Mouse (Mus musculus): Measurements from ENCODE around the gene Vmn1r16.
"Not testable (repeated sequence)": the region's sequence is repeated elsewhere in the genome, so short reads cannot be mapped to it uniquely, and the experiment has no call there.

Vmn1r16 gene

DNA sequence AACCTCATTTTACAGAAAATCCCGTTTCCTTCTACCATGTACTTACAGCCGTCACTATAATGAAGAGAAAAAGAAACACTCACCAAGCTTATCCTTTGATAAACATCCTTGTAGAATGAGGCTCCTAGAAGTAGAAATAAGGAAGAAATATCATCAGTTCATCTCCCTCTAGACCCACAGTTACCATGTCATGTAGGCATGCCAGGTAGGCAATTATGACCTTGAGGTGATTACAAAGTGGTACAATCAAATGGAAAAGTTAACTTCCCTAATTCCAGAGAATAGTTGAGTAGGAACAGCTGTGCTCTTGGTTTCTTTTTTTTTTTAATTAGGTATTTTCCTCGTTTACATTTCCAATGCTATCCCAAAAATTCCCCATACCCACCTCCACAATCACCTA is at the start of gene Vmn1r16:
Vmn1r16 (minus strand) TSS at position 101 of the 400 bp plus-strand sequence.
- no peak for DNase-seq

DNA sequence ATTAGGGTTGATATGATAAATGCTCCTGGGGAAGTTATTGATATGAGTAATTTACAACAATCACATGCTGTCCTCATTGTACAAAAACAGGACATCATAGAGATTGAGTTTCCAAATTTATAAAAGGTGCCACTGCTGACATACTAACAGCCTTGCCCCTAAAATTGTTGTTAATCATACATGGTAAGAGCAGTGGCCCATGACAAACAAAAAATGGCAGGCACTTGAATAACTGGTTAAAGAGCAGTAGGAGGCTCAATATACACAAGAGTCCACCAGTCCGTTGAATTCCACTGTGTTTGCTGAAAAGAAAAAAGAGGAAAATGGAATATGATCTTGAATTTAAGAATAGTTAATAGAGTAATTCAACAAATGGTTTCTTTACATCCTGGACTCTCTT is 38.2 kb upstream of the Vmn1r16 start:
- no peak for DNase-seq

DNA sequence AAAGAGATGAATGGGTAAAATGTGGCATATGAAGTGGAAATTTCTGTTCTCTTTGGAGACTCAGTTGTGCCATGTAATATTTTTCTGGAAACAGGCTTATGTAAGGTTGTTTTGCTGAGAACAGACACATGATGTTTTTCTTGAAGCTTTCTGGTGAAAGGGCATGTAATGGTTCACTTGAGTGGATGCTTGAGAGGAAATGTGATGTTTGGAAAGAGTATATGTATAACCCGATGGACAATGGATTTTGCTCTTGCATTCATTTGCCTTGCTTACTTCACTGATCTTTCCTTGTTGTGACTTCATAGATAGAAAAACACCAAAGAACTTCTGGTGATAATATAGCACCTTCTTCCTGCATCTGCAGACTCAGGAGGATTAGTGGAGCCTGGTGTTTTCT is 36.6 kb upstream of the Vmn1r16 start:
- DNase-seq: not testable (repeated sequence)

DNA sequence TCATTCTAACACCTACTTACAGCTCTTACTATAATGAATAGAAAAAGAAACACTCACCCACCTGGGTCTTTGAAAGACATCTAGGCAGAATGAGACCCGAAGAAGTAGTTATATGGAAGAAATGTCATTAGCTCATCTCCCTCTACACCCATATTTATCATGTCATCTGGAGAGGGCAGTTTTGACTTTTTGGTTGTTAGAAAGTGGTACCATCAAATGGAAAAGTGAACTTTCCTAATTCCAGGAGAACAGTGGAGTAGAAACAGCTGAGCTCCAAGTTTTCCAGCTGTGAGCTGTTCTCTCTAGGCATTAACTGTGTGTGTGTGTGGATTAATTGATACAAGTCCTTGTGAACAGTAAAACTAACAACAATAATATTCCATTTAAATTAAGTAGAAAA is 34.3 kb upstream of the Vmn1r16 start, which contains the start of gene Vmn1r17:
Vmn1r17 (minus strand) TSS at position 101 of the 400 bp plus-strand sequence.
- DNase-seq: no peak

DNA sequence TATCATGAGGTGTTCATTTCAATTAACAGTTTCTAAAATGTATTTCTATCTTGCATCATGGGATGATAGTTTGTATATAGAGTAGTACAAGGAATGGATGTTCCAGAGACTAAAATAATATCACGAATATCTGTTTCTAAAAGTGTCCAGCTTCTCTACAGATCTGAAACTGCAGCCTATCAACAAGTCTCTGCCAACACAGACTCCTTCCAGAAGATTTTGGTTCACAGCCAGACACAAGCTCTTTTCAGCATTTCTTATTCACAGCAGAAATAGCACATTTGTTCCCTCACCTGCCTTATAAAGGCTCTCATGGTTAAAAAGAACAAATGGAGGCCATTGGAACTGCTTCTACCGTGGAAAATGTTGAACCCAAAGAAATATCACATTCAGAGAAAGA is 27.6 kb upstream of the Vmn1r16 start:
- no peak for DNase-seq

DNA sequence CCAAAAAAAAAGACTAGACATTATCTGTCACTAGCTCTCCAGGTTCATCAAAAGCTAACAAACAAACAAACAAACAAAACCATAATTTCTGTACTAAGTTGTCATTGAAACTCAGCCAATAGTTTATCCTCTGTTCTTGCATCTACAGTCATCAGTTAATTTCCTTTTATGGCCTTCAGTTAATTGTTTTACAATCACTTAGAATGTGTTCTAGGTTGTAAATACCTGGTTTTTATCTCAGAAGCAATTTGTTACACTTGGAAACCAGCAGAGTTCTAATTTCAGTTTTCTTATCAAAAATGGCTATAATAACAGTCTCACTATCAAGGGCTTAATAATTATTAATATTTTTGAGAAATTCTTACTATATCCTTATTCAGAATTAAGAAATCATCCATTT is 3.1 kb downstream of the Vmn1r16 start:
- DNase-seq: no peak

DNA sequence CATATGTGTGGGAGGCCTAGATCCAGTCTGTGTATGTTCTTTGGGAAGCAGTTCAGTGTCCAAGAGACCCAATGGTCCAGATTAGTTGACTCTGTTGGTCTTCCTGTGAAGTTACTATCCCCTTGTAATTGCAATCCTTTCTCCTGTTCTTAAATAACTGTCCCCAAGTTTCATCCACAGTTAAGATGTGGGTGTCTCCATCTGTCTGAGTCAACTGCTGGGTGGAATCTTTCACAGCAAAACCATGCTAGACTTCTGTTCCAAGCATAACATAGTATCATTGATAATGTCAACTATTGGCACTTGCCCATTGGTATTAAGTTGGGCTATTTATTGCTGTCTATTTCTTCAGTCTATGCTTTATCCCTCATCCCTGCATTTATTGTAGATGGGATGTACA is 50.3 kb downstream of the Vmn1r16 start:
- DNase-seq: no peak

DNA sequence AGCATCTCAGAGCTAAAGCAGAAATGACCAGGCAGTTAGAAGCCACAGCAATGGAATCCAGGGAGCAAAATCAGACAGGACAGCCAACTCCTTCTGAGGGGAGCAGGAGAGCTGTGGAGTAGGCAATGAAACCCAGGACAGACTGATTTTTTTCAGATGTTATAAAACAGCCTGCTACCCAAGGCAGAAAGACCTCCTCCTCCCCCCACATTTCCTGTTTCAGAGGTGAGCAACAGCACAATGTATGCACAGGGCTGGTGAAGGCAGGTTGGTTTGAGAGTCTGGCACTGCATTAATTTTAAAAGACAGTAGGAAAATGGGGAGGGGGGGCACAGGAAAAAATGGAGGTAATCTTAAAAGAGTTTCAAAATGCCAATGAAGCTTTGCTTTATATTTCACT is 56.8 kb downstream of the Vmn1r16 start:
- DNase-seq: no peak

DNA sequence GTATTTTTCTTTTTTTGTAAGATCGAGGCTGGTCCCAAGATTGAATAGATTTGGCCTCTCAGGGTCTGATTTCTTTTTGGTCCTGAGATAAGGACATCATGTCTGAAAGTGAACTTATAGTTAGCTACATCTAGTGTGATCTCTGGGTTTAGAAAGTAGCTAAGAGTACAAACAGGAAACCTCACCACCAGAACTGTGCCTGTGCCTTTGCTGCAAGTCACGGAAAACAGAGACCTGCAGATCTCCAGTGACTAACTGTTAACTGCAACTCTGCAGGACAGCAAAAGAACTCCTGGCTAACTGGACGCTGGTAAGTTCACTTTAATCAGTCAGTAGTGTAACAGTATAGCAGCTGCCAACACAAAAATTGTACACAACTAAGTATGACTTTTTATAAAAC is 57.4 kb downstream of the Vmn1r16 start:
- no peak for DNase-seq
